Mouse (Mus musculus) bone marrow macrophage, adult 2 months (primary cell): Measurements from ENCODE around the gene Hnrnpa1.

Source experiments
- CTCF ChIP-seq: IDR thresholded peaks from 2 replicates; pipeline ENCODE4 v1.5.1; 2012; ENCODE audit warnings: low read depth, mild to moderate bottlenecking, low read length, moderate library complexity
- POLR2A ChIP-seq: IDR thresholded peaks from 2 replicates; pipeline ENCODE4 v1.6.1; 2012; ENCODE audit warnings: mild to moderate bottlenecking, low read depth, low read length, borderline replicate concordance

DNA sequence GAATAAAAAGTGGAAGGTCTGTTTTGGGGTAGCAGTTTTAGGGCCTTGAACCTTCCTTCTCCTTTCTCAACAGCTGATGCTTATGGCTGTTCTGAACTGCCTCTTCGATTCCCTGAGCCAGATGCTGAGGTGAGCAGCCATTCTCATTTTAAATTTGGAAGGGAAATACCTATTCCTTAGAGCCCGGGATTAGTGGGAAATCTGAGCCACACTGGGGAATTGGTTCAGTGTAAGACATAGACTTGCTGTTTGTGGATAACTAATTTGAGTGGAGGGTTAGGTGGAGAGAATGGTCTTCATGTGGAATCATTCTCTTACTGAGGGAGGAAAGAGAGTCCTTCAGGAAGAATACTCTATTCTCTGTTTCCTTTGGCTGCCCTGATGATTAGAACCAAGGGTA, 54.4 kb downstream of the Hnrnpa1 start:
- TF ChIP-seq POLR2A = no peak
- TF ChIP-seq CTCF = no peak
